Mouse (Mus musculus) heart, adult 18-20 months (tissue): ENCODE results near the gene Csf2rb. TPM values are rescaled to one million over a fixed set of nuclear protein-coding genes. Genes with fewer than 3 reads are reported as not detected.
"Not testable (repeated sequence)": the region's sequence is repeated elsewhere in the genome, so short reads cannot be mapped to it uniquely, and the experiment has no call there.

ENCODE experiments used
- DNase-seq, 2 experiments: peaks; one replicate each; pipeline ENCODE4 v3.0.0; 2021 to 2022; ENCODE audit warnings: mixed read lengths in 1 of 2
- long read RNA-seq, 2 experiments: library from polyadenylated mRNA; stranded (forward); transcript quantifications; one replicate each; pipeline ENCODE4 v2.0.0; 2021
- total RNA-seq, 2 experiments: library from RNA; stranded (reverse); gene quantifications; 2 replicates each; pipeline ENCODE4 v1.2.3; 2021

Csf2rb gene
- 1 to 10 TPM in 1 of 2 experiments, under 1 TPM in 1; 0.87 to 5.0 TPM for total RNA-seq
- long read RNA-seq, experiment 1 = 0 reads
- long read RNA-seq, experiment 2 = 0 reads

GRCm38 (mm10) chr15:78325671-78326339, at the start of gene Csf2rb:
Gene Csf2rb, plus strand, starts transcription at chr15:78325752.
- DNase-seq = peak; percentile 29 to 68

DNA sequence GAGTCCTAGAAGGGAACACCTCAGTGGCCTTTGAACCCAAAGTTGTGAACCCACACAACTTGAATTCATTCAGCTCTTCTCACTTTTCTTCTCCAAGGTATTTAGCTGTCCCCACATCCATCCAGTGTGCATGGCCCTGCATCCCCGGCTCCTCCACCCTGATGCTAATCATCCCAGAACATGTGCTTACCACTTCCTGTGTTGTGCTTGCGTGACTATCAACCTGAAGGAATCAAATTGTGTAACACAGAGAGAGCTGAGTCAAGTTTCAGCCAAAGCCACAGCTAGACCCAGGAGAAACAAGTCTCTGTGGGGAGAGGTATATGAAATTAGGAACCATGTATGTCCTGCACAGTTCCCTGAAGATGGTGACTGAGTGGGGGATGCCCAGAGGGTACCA, 47.2 kb upstream of the Csf2rb start:
- no peak for DNase-seq

- no peak for DNase-seq
Measured at GRCm38 (mm10) chr15:78287941-78288340, 37.6 kb upstream of the Csf2rb start.

DNA sequence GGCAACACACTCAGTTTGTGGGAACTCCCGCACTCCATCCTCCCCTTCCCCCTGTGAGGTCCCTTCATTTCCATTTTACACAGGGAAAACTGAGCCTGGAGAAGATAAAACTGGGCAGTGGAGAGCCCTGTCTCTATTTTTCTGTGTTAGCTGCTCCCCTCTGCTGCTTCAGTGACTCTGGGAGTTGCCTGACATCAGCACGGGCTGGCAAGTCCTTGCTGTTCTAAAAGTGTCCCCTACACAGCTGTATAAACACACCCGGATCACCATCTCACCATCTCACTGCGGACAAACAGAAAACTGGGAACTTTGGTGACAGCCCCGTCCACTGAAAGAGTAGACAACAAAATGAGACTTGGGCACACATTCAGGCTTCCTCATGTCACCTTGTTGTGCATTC, 35.8 kb upstream of the Csf2rb start:
- not testable (repeated sequence) for DNase-seq

DNA sequence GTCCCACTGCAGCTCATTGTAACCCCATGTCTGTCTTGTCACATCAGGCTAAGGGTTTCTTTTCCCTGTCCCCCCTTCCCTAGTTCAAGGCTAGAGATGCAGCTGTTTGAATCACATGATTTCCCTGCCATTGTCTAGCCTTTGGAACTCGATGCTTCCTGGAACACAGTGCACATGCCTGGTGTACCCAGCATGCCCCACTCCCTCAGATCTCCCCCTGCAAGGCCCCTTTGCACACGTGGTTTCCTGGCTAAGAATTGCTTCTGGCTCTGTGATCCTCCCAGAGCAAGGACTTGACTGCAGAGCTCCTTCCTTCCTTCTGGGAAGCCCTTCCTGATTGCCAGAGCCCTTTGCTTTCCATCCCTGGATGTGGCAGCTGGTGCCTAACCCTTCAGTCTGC, 32.3 kb upstream of the Csf2rb start:
- not testable (repeated sequence) for DNase-seq

DNA sequence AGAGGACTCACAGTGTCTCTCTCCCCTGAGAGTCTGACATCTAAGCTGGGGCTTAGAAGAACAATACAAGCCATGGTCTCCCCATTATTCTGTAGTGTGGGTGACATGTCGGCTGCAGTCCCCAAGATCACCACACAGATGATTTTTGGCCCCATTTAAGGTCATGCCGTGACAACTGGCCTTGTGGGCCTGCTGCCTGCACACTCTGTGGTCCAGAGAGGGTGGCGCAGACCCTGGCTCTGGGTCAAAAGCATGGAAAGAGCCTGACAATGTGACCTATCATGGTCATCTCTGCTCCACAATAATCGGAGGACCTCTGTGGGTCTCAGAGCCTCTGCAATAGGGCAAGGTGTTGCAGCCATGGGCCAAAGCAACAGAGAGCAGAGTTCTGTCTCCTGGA, 31.8 kb upstream of the Csf2rb start:
- no peak for DNase-seq

DNA sequence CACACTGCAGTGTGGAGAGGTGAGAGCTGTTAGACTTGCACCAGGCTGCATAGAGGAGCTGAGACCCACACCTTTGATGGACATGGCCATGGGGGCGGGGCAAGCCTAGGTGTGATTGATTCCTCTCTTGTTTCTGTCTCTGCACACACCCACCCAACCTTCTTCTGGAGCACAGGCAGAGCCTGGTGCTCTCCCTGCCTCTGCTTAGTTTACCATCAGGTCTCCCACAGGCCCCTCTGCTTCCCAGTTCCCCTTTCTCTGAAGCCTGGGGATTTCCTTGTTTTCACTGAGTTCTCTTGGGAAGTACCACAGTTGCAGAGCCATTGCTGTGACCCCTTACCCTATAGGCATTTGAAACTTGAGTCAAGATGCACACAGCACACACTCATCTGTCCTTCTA, 27.0 kb upstream of the Csf2rb start:
- no peak for DNase-seq

DNA sequence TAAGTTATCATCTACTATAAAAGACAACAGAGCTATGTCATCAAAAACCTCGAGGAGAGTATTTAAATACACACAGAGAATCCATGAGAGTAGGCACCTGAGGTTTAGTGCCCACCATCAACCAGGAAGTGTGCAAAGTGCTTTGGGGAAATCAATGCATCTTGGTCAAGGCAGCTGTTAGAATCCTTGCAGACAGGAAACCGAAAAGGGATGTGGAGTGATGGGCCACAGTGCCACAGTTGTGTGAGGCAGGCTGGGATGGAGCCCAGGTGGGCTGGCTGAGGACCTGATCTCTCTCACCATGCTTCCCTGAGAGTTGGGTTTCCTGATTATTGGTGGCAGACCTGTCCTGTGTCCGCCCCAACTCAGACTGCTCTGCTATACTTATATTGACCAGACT, 25.9 kb upstream of the Csf2rb start:
- no peak for DNase-seq

DNA sequence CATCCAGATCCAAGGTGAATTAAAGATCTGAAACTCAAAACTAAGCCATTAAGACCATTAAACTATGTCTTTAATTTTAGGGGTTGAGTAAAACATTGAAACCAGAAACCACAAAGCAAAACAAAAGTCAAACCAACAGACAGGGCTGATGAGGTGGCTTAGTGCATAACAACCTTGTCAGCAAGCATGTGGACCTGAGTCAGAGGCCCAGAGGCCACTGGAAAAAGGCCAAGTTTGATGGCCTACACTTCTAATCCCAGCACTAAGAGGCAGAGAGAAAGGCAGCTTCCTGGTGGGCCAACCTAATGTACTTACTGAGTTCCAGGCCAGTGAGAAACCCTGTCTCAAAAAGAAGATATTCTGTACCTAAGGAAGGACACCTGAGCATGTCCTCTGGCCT, 24.8 kb upstream of the Csf2rb start:
- no peak for DNase-seq

- DNase-seq = no peak
Measured at GRCm38 (mm10) chr15:78302718-78303117, 22.8 kb upstream of the Csf2rb start.

DNA sequence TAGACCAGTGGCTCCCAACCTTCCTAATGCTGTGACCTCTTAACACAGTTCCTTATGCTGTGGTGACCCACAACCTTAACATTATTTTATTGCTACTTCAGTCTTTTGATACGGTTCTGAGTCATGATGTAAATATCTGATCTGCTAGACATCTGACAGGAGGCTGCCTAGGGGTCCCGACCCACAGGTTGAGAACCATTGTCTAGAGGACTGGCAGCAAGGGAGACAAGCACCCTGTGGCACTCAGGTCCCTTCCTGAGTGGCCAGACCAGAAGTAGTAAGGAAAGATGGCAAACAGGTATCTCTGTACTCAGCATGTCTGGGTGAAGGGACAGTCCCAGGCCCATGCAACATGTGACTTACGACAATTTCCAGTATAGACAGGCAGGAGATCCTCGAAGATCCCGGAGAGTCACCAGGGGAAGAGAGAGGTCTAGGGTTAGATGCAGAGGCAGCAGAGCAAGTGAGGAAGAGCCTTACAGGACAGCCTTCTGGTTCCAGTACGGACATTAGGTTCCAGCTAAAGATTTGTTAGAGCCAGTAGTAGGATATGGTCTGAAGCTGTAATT, 21.8 kb upstream of the Csf2rb start:
- DNase-seq = no peak

- DNase-seq = peak; percentile 17 to 44
Measured at GRCm38 (mm10) chr15:78305341-78305933, 20.1 kb upstream of the Csf2rb start, which contains the start of gene Csf2rb2. Gene Csf2rb2, minus strand, starts transcription at chr15:78305721.

GRCm38 (mm10) chr15:78309865-78310264, 15.7 kb upstream of the Csf2rb start:
- peak in 1 of 2 experiments; percentile 13 for DNase-seq

DNA sequence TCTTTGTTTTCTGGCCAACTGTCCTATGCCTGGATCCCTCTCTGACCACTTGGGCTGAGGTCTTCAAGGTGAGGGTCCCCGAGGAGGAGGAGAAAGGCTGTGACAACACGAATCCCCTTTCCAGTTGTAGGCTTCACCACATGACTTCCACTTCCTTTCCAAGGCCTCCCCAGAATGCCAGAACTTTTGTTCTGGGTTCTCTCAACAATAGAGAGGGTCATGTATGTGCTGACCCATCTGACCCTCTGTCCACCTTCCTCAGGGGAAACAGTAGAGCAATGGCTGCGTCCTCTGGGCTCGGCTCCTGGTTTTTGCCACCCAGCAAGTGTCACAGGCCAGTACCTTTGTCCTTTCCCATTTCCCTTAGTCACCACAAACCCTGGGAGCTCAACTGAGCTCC, 14.6 kb upstream of the Csf2rb start:
- DNase-seq = no peak

DNA sequence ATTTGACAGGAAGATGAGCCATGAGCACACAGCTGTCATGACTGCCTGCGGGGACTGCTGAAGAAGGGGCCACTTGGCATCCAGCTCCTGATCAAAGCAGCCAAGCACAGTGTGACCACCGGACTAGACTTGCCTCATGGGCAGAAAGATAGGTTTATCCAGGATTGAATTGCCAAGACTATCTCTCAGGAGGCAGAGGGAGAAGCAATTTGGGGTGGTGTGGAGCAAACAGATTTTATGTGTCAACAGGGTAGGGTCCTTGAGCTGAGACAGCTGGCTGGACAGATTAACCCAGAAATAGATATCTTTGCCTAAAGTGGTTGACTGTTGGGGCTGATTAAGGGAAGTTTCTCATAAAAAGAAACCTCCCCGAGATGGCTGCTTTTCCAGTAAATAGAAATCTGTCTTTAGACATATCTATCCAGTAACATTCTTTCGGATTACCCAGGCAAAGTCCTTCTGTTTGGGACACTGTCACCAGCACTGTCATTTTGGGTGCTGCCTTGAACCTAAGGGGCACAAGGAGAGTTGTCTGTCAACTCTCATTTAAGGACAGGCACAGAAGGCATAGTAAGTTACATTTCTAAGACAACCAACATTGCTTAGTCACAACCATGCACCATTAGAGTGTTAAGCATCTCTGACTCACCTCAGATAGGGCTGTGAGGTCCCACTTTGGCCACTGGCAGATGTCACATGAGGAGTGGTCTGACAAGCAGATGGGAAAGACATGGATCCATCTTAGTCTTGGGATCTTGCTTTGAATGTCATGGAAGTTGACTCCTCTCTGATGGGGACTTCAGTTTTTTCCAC, 12.9 kb upstream of the Csf2rb start:
- DNase-seq = peak; percentile 37 to 62

DNA sequence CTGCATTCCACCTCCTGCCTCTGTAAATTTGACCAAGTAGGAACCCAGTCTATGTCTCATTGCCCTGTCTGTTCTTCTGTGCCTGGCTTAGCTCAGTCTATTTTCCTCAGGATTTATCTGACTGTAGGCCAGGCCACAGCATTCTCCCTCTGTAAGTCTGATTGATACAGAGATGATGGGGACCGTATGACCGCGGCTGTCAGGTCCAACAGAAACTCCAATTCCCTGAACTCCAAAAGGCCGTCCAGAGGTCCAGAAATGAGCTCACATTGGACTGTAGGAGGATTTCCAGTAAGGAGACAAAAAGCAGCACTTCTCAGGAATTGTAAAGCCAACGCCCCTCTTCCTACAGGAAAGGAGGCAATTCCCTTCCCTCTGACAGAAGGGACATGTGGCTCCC, 11.9 kb upstream of the Csf2rb start:
- DNase-seq = peak; percentile 33 to 65

DNA sequence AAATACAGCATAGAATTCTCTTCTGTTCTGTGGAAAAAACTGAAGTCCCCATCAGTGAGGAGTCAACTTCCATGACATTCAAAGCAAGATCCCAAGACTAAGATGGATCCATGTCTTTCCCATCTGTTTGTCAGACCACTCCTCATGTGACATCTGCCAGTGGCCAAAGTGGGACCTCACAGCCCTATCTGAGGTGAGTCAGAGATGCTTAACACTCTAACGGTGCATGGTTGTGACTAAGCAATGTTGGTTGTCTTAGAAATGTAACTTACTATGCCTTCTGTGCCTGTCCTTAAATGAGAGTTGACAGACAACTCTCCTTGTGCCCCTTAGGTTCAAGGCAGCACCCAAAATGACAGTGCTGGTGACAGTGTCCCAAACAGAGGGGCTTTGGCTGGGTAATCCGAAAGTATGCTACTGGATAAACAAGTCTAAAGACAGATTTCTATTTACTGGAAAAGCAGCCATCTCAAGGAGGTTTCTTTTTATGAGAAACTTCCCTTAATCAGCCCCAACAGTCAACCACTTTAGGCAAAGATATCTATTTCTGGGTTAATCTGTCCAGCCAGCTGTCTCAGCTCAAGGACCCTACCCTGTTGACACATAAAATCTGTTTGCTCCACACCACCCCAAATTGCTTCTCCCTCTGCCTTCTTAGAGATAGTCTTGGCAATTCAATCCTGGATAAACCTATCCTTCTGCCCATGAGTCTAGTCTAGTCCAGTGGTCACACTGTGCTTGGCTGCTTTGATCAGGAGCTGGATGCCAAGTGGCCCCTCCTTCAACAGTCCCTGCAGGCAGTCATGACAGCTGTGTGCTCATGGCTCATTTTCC, 7.0 kb upstream of the Csf2rb start:
- peak in 1 of 2 experiments; percentile 68 for DNase-seq

DNA sequence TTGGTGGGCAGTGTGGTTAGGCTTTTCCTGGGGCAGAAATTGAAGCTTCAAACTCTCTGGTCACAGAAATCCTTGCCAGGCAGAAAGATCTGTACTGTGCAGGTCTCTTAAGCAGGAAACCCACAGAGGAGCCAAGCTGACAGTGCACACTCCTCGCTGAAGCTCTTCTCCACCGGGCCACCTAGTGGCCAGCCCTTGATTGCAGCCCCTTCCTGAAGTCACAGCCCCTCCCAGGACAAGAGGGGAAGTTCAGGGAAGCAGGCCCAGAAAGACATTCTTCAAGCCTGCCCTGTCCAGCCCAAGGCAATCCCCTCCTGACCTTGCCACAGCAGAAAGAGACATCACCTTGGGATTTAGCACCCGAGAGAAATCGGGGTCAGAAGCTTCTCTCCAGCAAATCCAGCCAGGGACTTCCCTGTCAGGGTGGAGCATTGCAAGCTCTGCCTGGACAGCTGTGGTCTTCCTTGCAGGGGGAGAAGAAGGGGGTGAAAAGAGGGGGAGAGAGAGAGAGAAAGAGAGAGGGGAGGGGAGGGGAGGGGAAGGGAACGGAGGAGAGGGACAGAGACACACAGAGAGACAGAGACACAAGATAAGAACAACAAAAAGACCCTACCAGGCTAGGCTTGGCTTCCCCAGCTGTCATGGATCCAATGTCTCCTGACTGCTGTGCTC, 4.6 kb upstream of the Csf2rb start:
- DNase-seq = peak; percentile 89 to 90

- no peak for DNase-seq
Measured at GRCm38 (mm10) chr15:78323366-78323765, 2.2 kb upstream of the Csf2rb start.

- DNase-seq = no peak
Measured at GRCm38 (mm10) chr15:78324294-78324693, 1.3 kb upstream of the Csf2rb start.

DNA sequence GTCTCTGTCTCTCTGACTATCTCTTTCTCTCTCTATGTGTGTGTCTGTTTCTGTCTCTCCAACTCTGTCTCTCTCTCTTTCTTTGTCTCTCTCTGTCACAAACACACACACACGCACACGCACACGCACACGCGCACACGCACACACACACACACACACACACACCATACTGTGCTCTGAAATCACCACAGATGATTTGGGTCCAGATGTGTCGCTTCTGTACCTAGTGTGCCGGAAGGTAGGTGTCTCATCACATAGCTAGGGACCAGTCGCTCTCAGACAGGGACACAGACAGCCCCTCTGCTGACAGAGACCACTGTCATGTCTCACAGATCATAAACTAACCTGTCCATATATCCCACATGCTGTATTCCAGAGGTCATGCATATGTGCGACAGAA, 1.2 kb downstream of the Csf2rb start:
- DNase-seq = no peak
